Mouse (Mus musculus) liver, embryonic 14.5 days (tissue): ENCODE results near the gene Gng8. TPM values are rescaled to one million over a fixed set of nuclear protein-coding genes. Genes with fewer than 3 reads are reported as not detected.

Experiments used
- ATAC-seq: fragments of 200-750 bp; cut with Nextera tagmentation; 2 replicates; pipeline ENCODE4 v1.8.0; 2017; ENCODE audit warnings: moderate number of reproducible peaks, mild to moderate bottlenecking, moderate library complexity; ENCODE audit not compliant: insufficient read depth
- DNase-seq, 3 experiments: peaks; one replicate each; pipeline ENCODE4 v3.0.0-alpha.2; 2012 to 2013; ENCODE audit warnings: low read depth in 3 of 3, low spot score in 3 of 3
- H3K27ac ChIP-seq: fragments of 300-500 bp; sonication (generic); 2 replicates; pipeline ENCODE4 v1.5.1; 2014; ENCODE audit warnings: moderate library complexity, mild to moderate bottlenecking, control low read depth, inconsistent platforms
- H3K27me3 ChIP-seq: fragments of 300-500 bp; sonication (generic); 2 replicates; pipeline ENCODE4 v1.6.1; 2014; ENCODE audit warnings: mild to moderate bottlenecking, low read length, moderate library complexity; ENCODE audit not compliant: control insufficient read depth, insufficient read depth
- H3K36me3 ChIP-seq: fragments of 300-500 bp; sonication (generic); replicated peaks from 2 replicates; pipeline ENCODE4 v1.6.1; 2014; ENCODE audit warnings: low read depth; ENCODE audit not compliant: control insufficient read depth, insufficient read depth
- H3K4me1 ChIP-seq, 2 experiments: fragments of 200-500 bp in 1 of 2; fragments of 300-500 bp in 1 of 2; sonication (generic) in 1 of 2; replicated peaks; 2 replicates each; pipeline ENCODE4 v1.6.1; 2012 to 2014; ENCODE audit warnings: antibody characterized with exemption in 1 of 2, inconsistent platforms in 1 of 2, low read length in 1 of 2; ENCODE audit not compliant: control insufficient read depth in 2 of 2, insufficient read depth in 2 of 2
- H3K4me2 ChIP-seq: fragments of 300-500 bp; sonication (generic); 2 replicates; pipeline ENCODE4 v1.6.1; 2014; ENCODE audit warnings: low read depth, mild to moderate bottlenecking, control low read depth, moderate library complexity
- H3K4me3 ChIP-seq, 2 experiments: fragments of 200-500 bp in 1 of 2; fragments of 300-500 bp in 1 of 2; sonication (generic) in 1 of 2; 2 replicates each; pipeline ENCODE4 v1.5.1; 2012 to 2014; ENCODE audit warnings: low read depth in 2 of 2, low read length in 2 of 2, mild to moderate bottlenecking in 2 of 2, control low read depth in 1 of 2, inconsistent platforms in 1 of 2, moderate library complexity in 1 of 2; ENCODE audit not compliant: insufficient read depth in 1 of 2
- H3K9ac ChIP-seq: fragments of 300-500 bp; sonication (generic); replicated peaks from 2 replicates; pipeline ENCODE4 v1.6.1; 2014; ENCODE audit warnings: mild to moderate bottlenecking, control low read depth, moderate library complexity
- H3K9me3 ChIP-seq: fragments of 300-500 bp; sonication (generic); 2 replicates; pipeline ENCODE4 v1.6.1; 2016; ENCODE audit warnings: low read length, mixed read lengths; ENCODE audit not compliant: control insufficient read depth
- CTCF ChIP-seq: IDR thresholded peaks from 2 replicates; pipeline ENCODE4 v1.5.1; 2016; ENCODE audit warnings: antibody characterized with exemption, low read depth, control low read depth
- EP300 ChIP-seq: IDR thresholded peaks from 2 replicates; pipeline ENCODE4 v1.6.1; 2016; ENCODE audit warnings: antibody characterized with exemption, low read depth
- WGBS: fragments of 180-500 bp; shearing (Covaris S2); extraction: QIAGEN DNeasy Blood & Tissue Kit; methylation state at CpG from one replicate; pipeline ENCODE4 v1.1.7; 2014; ENCODE audit not compliant: insufficient replicate concordance; 5-methylcytosine and 5-hydroxymethylcytosine counted together
- polyA plus RNA-seq, 2 experiments: library from polyadenylated mRNA; depleted of rRNA in 1 of 2; stranded (reverse) in 1 of 2; unstranded in 1 of 2; fragments of >200 nt; fragmentation: Nextera tagmentation in 1 of 2; extraction: Ambion mirVana in 1 of 2; gene quantifications; 2 replicates each; pipeline versions ENCODE4 v1.2.1 to v1.2.3; 2012 to 2014

The Gng8 gene
- polyA plus RNA-seq, 2 experiments: 0.47 TPM; not detected in 1

- no peak for ATAC-seq
- 61% methylated on average over 3 of the region's 3 CpGs for WGBS
- peaks cover 11% of the 10 kb centered on the region for H3K27me3 ChIP-seq
These were observed 13.9 kb upstream of the Gng8 start for GRCm38 (mm10) chr7:16877717-16878116.

DNA sequence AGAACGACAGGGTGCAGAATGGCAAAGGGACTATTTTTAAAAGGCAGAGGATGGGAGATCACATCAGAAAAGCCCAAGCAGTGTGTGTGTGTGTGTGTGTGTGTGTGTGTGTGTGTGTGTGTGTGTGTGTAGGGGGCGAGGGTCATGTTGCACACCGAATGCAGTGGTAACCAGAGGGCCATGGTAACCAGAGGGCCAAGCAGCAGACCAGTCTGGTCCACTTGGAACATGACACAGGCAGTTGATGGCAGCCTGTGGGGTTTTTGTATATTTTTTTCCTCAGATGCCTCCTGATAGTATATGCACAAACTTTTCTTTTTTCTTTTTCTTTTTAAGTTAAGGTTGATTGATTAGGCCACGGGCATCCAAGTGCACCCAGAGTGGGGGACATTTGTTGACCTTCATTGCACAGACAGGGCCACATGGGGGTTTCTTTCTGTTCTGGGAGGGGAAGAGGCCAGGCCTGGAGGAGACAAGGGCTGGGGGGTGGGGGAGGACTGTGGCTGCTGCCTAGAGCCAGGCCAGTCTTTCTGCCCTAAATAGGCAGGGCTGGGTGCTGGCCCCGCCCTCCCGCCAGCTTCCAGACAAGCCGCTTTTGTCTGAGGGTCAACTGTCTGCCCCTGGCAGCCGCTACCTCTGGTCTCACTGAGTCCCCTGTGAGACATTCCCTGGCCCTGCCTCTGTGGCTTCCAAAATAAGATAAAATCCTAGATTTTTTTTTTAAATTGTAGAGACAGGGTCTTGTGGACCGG is 11.6 kb upstream of the Gng8 start:
- peaks cover 23% of the 10 kb centered on the region for H3K27me3 ChIP-seq
- DNase-seq (no peak), ATAC-seq (no peak)
- TF ChIP-seq EP300: no peak
- no peak for TF ChIP-seq CTCF
- no peak overlapping the region for H3K4me3 ChIP-seq
- no peaks in the 10 kb centered on the region for H3K9me3 ChIP-seq
- no peaks in the 10 kb centered on the region for H3K36me3 ChIP-seq
- WGBS: 37% methylated on average over 9 of the region's 9 CpGs
- H3K9ac ChIP-seq: no peak overlapping the region
- H3K27ac ChIP-seq: no peak overlapping the region
- H3K4me2 ChIP-seq: no peak overlapping the region
- no peaks in the 10 kb centered on the region for H3K4me1 ChIP-seq

More at GRCm38 (mm10) chr7:16877717-16878116, 13.9 kb upstream of the Gng8 start:
- Histone ChIP-seq H3K4me3 (no peak overlapping the region), H3K36me3 (no peaks in the 10 kb centered on the region), H3K27ac (no peak overlapping the region), H3K4me1 (peaks cover 4 to 7% of the 10 kb centered on the region in 2 experiments), H3K9ac (no peak overlapping the region), H3K9me3 (no peaks in the 10 kb centered on the region), H3K4me2 (no peak overlapping the region)
- no peak for DNase-seq
- TF ChIP-seq CTCF (no peak), EP300 (no peak)

GRCm38 (mm10) chr7:16880615-16881014 is 11.0 kb upstream of the Gng8 start:
- Histone ChIP-seq H3K9ac (no peak overlapping the region), H3K36me3 (no peaks in the 10 kb centered on the region), H3K4me1 (no peaks in the 10 kb centered on the region), H3K4me2 (no peak overlapping the region), H3K4me3 (no peak overlapping the region), H3K27me3 (peaks cover 29% of the 10 kb centered on the region), H3K27ac (no peak overlapping the region), H3K9me3 (no peaks in the 10 kb centered on the region; the same call in none of the 2 replicates)
- WGBS: 14% methylated on average over 5 of the region's 5 CpGs
- ATAC-seq (no peak), DNase-seq (no peak)
- no peak for TF ChIP-seq CTCF
- TF ChIP-seq EP300: no peak

GRCm38 (mm10) chr7:16883162-16883561 is 8.4 kb upstream of the Gng8 start:
- Histone ChIP-seq H3K9me3 (peaks cover 2% of the 10 kb centered on the region), H3K9ac (no peak overlapping the region), H3K27ac (no peak overlapping the region), H3K4me2 (no peak overlapping the region), H3K36me3 (no peaks in the 10 kb centered on the region), H3K27me3 (peaks cover 36% of the 10 kb centered on the region), H3K4me1 (no peaks in the 10 kb centered on the region), H3K4me3 (no peak overlapping the region)
- TF ChIP-seq EP300 (no peak), CTCF (no peak)
- ATAC-seq (no peak), DNase-seq (no peak)
- 60% methylated on average over 6 of the region's 6 CpGs for WGBS

DNA sequence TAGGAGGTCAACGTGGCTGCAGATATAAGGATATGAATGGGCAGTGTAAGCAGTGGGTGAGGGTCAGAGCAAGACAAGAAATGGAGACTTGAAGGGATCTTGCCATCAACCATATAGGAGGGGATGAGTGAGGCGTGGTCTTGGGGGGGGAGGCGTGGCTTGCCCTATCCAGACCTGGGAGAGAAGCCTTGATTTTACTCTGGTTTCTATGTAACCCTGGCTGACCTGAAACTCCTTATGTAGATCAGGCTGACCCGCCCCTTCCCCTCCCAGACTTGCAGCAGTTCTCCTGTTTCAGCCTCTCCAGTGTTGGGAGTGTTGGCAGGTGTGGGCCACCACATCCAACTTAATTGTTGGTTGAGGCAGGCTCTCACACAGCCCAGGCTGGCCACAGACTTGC is 7.3 kb upstream of the Gng8 start:
- H3K4me3 ChIP-seq: no peak overlapping the region
- no peak overlapping the region for H3K27ac ChIP-seq
- no peaks in the 10 kb centered on the region for H3K36me3 ChIP-seq
- H3K4me2 ChIP-seq: no peak overlapping the region
- peaks cover 2% of the 10 kb centered on the region for H3K9me3 ChIP-seq
- 26% methylated on average over 4 of the region's 4 CpGs for WGBS
- no peak overlapping the region for H3K9ac ChIP-seq
- H3K4me1 ChIP-seq: no peaks in the 10 kb centered on the region
- TF ChIP-seq EP300 (no peak), CTCF (no peak)
- peaks cover 36% of the 10 kb centered on the region for H3K27me3 ChIP-seq
- ATAC-seq (no peak), DNase-seq (no peak)
